ENCODE assay signal across 30 mouse cellular contexts in genomic region chr1:21602567-21602966, GRCm38 (mm10).
"Had no signal": no experiment of that assay in that cellular context is flagged by ENCODE, and none has a peak within 500 bp of the region (broad histone marks: within the 10 kb centered on the region; RNA-seq: fewer than 3 reads in every experiment).

No protein-coding gene starts in this region.

- ATAC-seq: forebrain, embryonic 13.5 days; forebrain, embryonic 14.5 days; forebrain, embryonic 16.5 days; forebrain, postnatal 0 days had no signal

- H3K4me2 ChIP-seq: embryonic facial prominence, embryonic 12.5 days; embryonic facial prominence, embryonic 13.5 days; embryonic facial prominence, embryonic 15.5 days; forebrain, embryonic 12.5 days; forebrain, embryonic 13.5 days; heart, embryonic 11.5 days had no signal

- DNase-seq: cerebellum, adult 2 months; cerebellum, adult 8-10 months; cerebellum, adult 9-10 months; cerebellum, adult 9-11 months; cerebellum, postnatal 10 days; cerebellum, postnatal 14 days; cerebellum, postnatal 25 days; cerebellum, postnatal 36 days; embryo, embryonic 11 days; forebrain, postnatal 0 days; gastrocnemius, adult 2 months; gastrocnemius, postnatal 10 days; gastrocnemius, postnatal 14 days; gastrocnemius, postnatal 25 days; gastrocnemius, postnatal 36 days; heart, adult 11 months; heart, adult 18-20 months; heart, adult 2 months had no signal

- H3K36me3 ChIP-seq: embryonic facial prominence, embryonic 10.5 days; embryonic facial prominence, embryonic 12.5 days; embryonic facial prominence, embryonic 13.5 days; embryonic facial prominence, embryonic 15.5 days; forebrain, embryonic 10.5 days; forebrain, embryonic 12.5 days; heart, embryonic 10.5 days had no signal

- H3K9me3 ChIP-seq: embryonic facial prominence, embryonic 10.5 days; embryonic facial prominence, embryonic 12.5 days; embryonic facial prominence, embryonic 13.5 days; embryonic facial prominence, embryonic 15.5 days; forebrain, embryonic 10.5 days; forebrain, embryonic 12.5 days; forebrain, embryonic 13.5 days; heart, embryonic 10.5 days had no signal

- H3K27me3 ChIP-seq: embryonic facial prominence, embryonic 12.5 days; embryonic facial prominence, embryonic 13.5 days; embryonic facial prominence, embryonic 15.5 days; forebrain, embryonic 12.5 days; forebrain, embryonic 13.5 days had no signal

- H3K9ac ChIP-seq: embryonic facial prominence, embryonic 12.5 days; embryonic facial prominence, embryonic 13.5 days; embryonic facial prominence, embryonic 15.5 days; forebrain, embryonic 12.5 days; forebrain, embryonic 13.5 days; forebrain, postnatal 0 days had no signal

- H3K4me3 ChIP-seq: embryonic facial prominence, embryonic 10.5 days; embryonic facial prominence, embryonic 12.5 days; embryonic facial prominence, embryonic 13.5 days; embryonic facial prominence, embryonic 15.5 days; erythroblast, embryonic 14.5 days; forebrain, embryonic 10.5 days; forebrain, embryonic 12.5 days; forebrain, embryonic 13.5 days; gastrocnemius, adult 2 months; heart, adult 2 months; heart, embryonic 10.5 days had no signal

- H3K27ac ChIP-seq: embryonic facial prominence, embryonic 10.5 days; embryonic facial prominence, embryonic 12.5 days; embryonic facial prominence, embryonic 13.5 days; embryonic facial prominence, embryonic 15.5 days; forebrain, embryonic 10.5 days; forebrain, embryonic 12.5 days; forebrain, embryonic 13.5 days; gastrocnemius, adult 2 months; heart, adult 2 months; heart, embryonic 10.5 days had no signal

- H3K4me1 ChIP-seq: embryonic facial prominence, embryonic 10.5 days; embryonic facial prominence, embryonic 12.5 days; embryonic facial prominence, embryonic 13.5 days; embryonic facial prominence, embryonic 15.5 days; forebrain, embryonic 10.5 days; forebrain, embryonic 12.5 days; forebrain, embryonic 13.5 days; heart, embryonic 10.5 days had no signal
